ENCODE assay signal across 10 mouse cellular contexts in genomic region chr11:74647966-74648365, GRCm38 (mm10). TPM values are rescaled to one million over a fixed set of nuclear protein-coding genes. Genes with fewer than 3 reads are reported as not detected.
DNase-seq lines count a peak whose midpoint lies in the region; ATAC-seq and TF ChIP-seq lines count a peak whose summit lies in the region.
"Had no signal": no experiment of that assay in that cellular context is flagged by ENCODE, and none has a peak within 500 bp of the region (broad histone marks: within the 10 kb centered on the region; RNA-seq: fewer than 3 reads in every experiment).

No protein-coding gene starts in this region.

- 53% methylated on average over 1 of the region's 1 CpGs for WGBS in intestine, postnatal 0 days
- 71% methylated on average over 1 of the region's 1 CpGs for WGBS in limb, embryonic 10.5 days

- H3K9ac ChIP-seq in intestine, postnatal 0 days (ENCODE audit: low read depth, low read length): no peak overlapping the region
- H3K9ac ChIP-seq: limb, embryonic 13.5 days had no signal

- H3K36me3 ChIP-seq in intestine, postnatal 0 days (ENCODE audit: control insufficient read depth, insufficient read depth): no peaks in the 10 kb centered on the region
- H3K36me3 ChIP-seq in limb, embryonic 10.5 days: peaks cover under 1% of the 10 kb centered on the region; the same call in 1 of the 2 replicates
- H3K36me3 ChIP-seq: limb, embryonic 13.5 days had no signal

- no peak overlapping the region for H3K4me2 ChIP-seq in intestine, postnatal 0 days (replicated peaks; ENCODE audit: low read depth)

- no peaks in the 10 kb centered on the region for H3K9me3 ChIP-seq in intestine, postnatal 0 days (ENCODE audit: control insufficient read depth)
- no peaks in the 10 kb centered on the region for H3K9me3 ChIP-seq in limb, embryonic 10.5 days (replicated peaks)
- H3K9me3 ChIP-seq: limb, embryonic 13.5 days had no signal

- no peak overlapping the region for H3K4me3 ChIP-seq in intestine, postnatal 0 days (ENCODE audit: low read depth, low read length)
- no peak overlapping the region for H3K4me3 ChIP-seq in limb, embryonic 10.5 days

- H3K27me3 ChIP-seq in intestine, postnatal 0 days (replicated peaks; ENCODE audit: control insufficient read depth, insufficient read depth, low read length): no peaks in the 10 kb centered on the region
- no peaks in the 10 kb centered on the region for H3K27me3 ChIP-seq in limb, embryonic 10.5 days (ENCODE audit: low read depth, poor library complexity, severe bottlenecking)
- H3K27me3 ChIP-seq: limb, embryonic 13.5 days had no signal

- H3K27ac ChIP-seq in intestine, postnatal 0 days (ENCODE audit: low read depth, low read length): peak overlapping the region; percentile 96
- H3K27ac ChIP-seq in limb, embryonic 10.5 days: no peak overlapping the region
- H3K27ac ChIP-seq: limb, embryonic 13.5 days had no signal

- DNase-seq in layer of hippocampus, adult 9-11 months: peak; percentile 39
- DNase-seq in layer of hippocampus, postnatal 14 days (ENCODE audit: low spot score in 2 of 2): no peak
- DNase-seq in adipocyte (ENCODE audit: low spot score): peak; percentile 80
- no peak for DNase-seq in limb, embryonic 10.5 days (ENCODE audit: low spot score)
- DNase-seq in ovary, postnatal 14 days (ENCODE audit: low spot score): no peak
- DNase-seq: adrenal gland, postnatal 25 days; cerebellum, postnatal 25 days had no signal

- 0 out of 2 replicates have a peak, but pooled peaks cover 9% of the 10 kb centered on the region for H3K4me1 ChIP-seq in intestine, postnatal 0 days (replicated peaks; ENCODE audit: control insufficient read depth, insufficient read depth, low read length)
- H3K4me1 ChIP-seq in limb, embryonic 10.5 days: peaks cover 44% of the 10 kb centered on the region

- no peak for TF ChIP-seq CTCF in intestine, postnatal 0 days (IDR thresholded peaks at IDR 0.05; ENCODE audit: low read depth)

- ATAC-seq in intestine, postnatal 0 days: no peak
- ATAC-seq in neutrophil, adult 5-6 weeks (ENCODE audit: extremely low read depth, insufficient number of reproducible peaks, low FRiP score, poor library complexity, severe bottlenecking): peak; percentile 65

RNA-seq across cellular contexts. Expression of gene Cluh, which starts 1.3 kb away (rescaled TPM):
- total RNA-seq in layer of hippocampus, postnatal 14 days (2021): 10 to 100 TPM; 68.8 to 72.7 TPM
- polyA plus RNA-seq in intestine, postnatal 0 days (2015; fragmentation: Nextera tagmentation; extraction: Ambion mirVana): 21.4 and 23.1 TPM in 2 replicates
- 11.3 and 12.2 TPM in 2 replicates for total RNA-seq in neutrophil, adult 5-6 weeks (2017)
- 32.8 and 36.6 TPM in 2 replicates for polyA plus RNA-seq in limb, embryonic 10.5 days (2016; fragmentation: Nextera tagmentation; extraction: Ambion mirVana)

RNA-seq across cellular contexts. Expression of gene Ccdc92b, which starts 28.6 kb away (rescaled TPM):
- 10 to 100 TPM; 19.1 to 20.2 TPM for total RNA-seq in layer of hippocampus, postnatal 14 days (2021)
- polyA plus RNA-seq in intestine, postnatal 0 days (2015; fragmentation: Nextera tagmentation; extraction: Ambion mirVana): 0.25 and 0.35 TPM in 2 replicates
- total RNA-seq in neutrophil, adult 5-6 weeks (2017): not detected in 2 replicates
- 0.24 and 0.51 TPM in 2 replicates for polyA plus RNA-seq in limb, embryonic 10.5 days (2016; fragmentation: Nextera tagmentation; extraction: Ambion mirVana)

RNA-seq across cellular contexts. Expression of gene Rap1gap2, which starts 37.3 kb away (rescaled TPM):
- 100 to 1,000 TPM; 122 TPM for total RNA-seq in layer of hippocampus, postnatal 14 days (2021)
- 7.9 and 9.2 TPM in 2 replicates for polyA plus RNA-seq in intestine, postnatal 0 days (2015; fragmentation: Nextera tagmentation; extraction: Ambion mirVana)
- total RNA-seq in neutrophil, adult 5-6 weeks (2017): 34.8 and 39.7 TPM in 2 replicates
- 0.34 and 0.55 TPM in 2 replicates for polyA plus RNA-seq in limb, embryonic 10.5 days (2016; fragmentation: Nextera tagmentation; extraction: Ambion mirVana)

Comparison
In these comparisons a context has a peak if more than half of its experiments do, and no peak if none do; other contexts are left out.
1. DNase-seq: peak in layer of hippocampus, adult 9-11 months (single experiment) and adipocyte (single experiment); none in layer of hippocampus, postnatal 14 days (0 of 2), limb, embryonic 10.5 days (single experiment) and ovary, postnatal 14 days (single experiment).
2. RNA of gene Ccdc92b, which starts 28.6 kb away (total RNA-seq): 19.1 to 20.2 TPM in layer of hippocampus, postnatal 14 days; not detected in neutrophil, adult 5-6 weeks; every median in the first group is over 10 times any median in the second.